Mouse (Mus musculus) embryo, embryonic 10 days (tissue): ENCODE data around the gene Thsd4.

ENCODE experiments used
- DNase-seq: peaks from one replicate; pipeline ENCODE4 v3.0.0-alpha.2; 2015; ENCODE audit warnings: low spot score

Thsd4 gene

GRCm38 (mm10) chr9:60517148-60517547, 4.7 kb downstream of the Thsd4 start:
- peak; percentile 90 for DNase-seq

GRCm38 (mm10) chr9:60516379-60516778, 5.5 kb downstream of the Thsd4 start:
- DNase-seq = no peak

- DNase-seq = peak; percentile 76
These were observed 8.5 kb downstream of the Thsd4 start for GRCm38 (mm10) chr9:60513329-60513788.

GRCm38 (mm10) chr9:60510876-60511275, 11.0 kb downstream of the Thsd4 start:
- no peak for DNase-seq

GRCm38 (mm10) chr9:60506136-60506535, 15.7 kb downstream of the Thsd4 start:
- DNase-seq = no peak

GRCm38 (mm10) chr9:60504378-60505285, 17.2 kb downstream of the Thsd4 start:
- no peak for DNase-seq

GRCm38 (mm10) chr9:60502220-60502619, 19.6 kb downstream of the Thsd4 start:
- no peak for DNase-seq

GRCm38 (mm10) chr9:60501504-60502179, 20.2 kb downstream of the Thsd4 start:
- DNase-seq = no peak

GRCm38 (mm10) chr9:60492275-60492974, 29.4 kb downstream of the Thsd4 start:
- no peak for DNase-seq

GRCm38 (mm10) chr9:60491489-60492100, 30.3 kb downstream of the Thsd4 start:
- no peak for DNase-seq

GRCm38 (mm10) chr9:60491079-60491478, 30.8 kb downstream of the Thsd4 start:
- DNase-seq = no peak

- no peak for DNase-seq
These were observed 33.0 kb downstream of the Thsd4 start for GRCm38 (mm10) chr9:60488816-60489215.

GRCm38 (mm10) chr9:60482165-60482564, 39.7 kb downstream of the Thsd4 start:
- no peak for DNase-seq

- no peak for DNase-seq
These were observed 41.8 kb downstream of the Thsd4 start for GRCm38 (mm10) chr9:60480052-60480451.

GRCm38 (mm10) chr9:60478806-60479205, 43.0 kb downstream of the Thsd4 start:
- no peak for DNase-seq

- DNase-seq = peak; percentile 29
These were observed 43.7 kb downstream of the Thsd4 start for GRCm38 (mm10) chr9:60477991-60478750.

GRCm38 (mm10) chr9:60460010-60460982, 61.5 kb downstream of the Thsd4 start:
- no peak for DNase-seq

- no peak for DNase-seq
These were observed 63.3 kb downstream of the Thsd4 start for GRCm38 (mm10) chr9:60458468-60458962.

GRCm38 (mm10) chr9:60457359-60458210, 64.3 kb downstream of the Thsd4 start:
- DNase-seq = peak; percentile 29
